Mouse (Mus musculus): ENCODE data around the gene Lrmp.
A peak's percentile ranks its signal among the peaks of the same experiment; 100 is the strongest.

Gene Lrmp

GRCm38 (mm10) chr6:145210056-145210680, 94.7 kb downstream of the Lrmp start:
- DNase-seq, result no peak

GRCm38 (mm10) chr6:145210816-145211338, 95.4 kb downstream of the Lrmp start, which contains the start of the genes Casc1 and Etfrf1:
Casc1 (minus strand) TSS chr6:145211005.
Etfrf1 (plus strand) TSS chr6:145211134.
- DNase-seq, result peak; percentile 98

GRCm38 (mm10) chr6:145211376-145212305, 96.2 kb downstream of the Lrmp start:
- DNase-seq, result peak; percentile 16

GRCm38 (mm10) chr6:145213916-145214315, 98.5 kb downstream of the Lrmp start:
- no peak for DNase-seq

- DNase-seq, result no peak
These were observed 100.4 kb downstream of the Lrmp start for GRCm38 (mm10) chr6:145215826-145216225.

GRCm38 (mm10) chr6:145224246-145224645, 108.8 kb downstream of the Lrmp start:
- no peak for DNase-seq

Measured in cerebellum, adult 8-10 months (tissue).